Mouse (Mus musculus) CH12.LX (cell line): ENCODE results near the gene Zbtb20. TPM values are rescaled to one million over a fixed set of nuclear protein-coding genes. Genes with fewer than 3 reads are reported as not detected.
A peak's percentile ranks its signal among the peaks of the same experiment; 100 is the strongest.

Experiments
- DNase-seq: peaks from one replicate; pipeline ENCODE4 v3.0.0-alpha.2; 2013; ENCODE audit errors: extremely low read depth
- H3K27ac ChIP-seq: 2 replicates; pipeline ENCODE4 v1.5.1; 2012; ENCODE audit warnings: low read depth, mild to moderate bottlenecking, control low read depth, moderate library complexity; ENCODE audit not compliant: insufficient read depth
- H3K27me3 ChIP-seq: replicated peaks from 2 replicates; pipeline ENCODE3; 2012; ENCODE audit warnings: inconsistent platforms
- H3K36me3 ChIP-seq, 2 experiments: replicated peaks in 1 of 2; 2 replicates each; pipeline versions ENCODE3 to v1.6.1; 2012; ENCODE audit warnings: inconsistent platforms in 1 of 2, low read length in 1 of 2, mild to moderate bottlenecking in 1 of 2, mixed read lengths in 1 of 2, moderate library complexity in 1 of 2; ENCODE audit not compliant: control insufficient read depth in 1 of 2, insufficient read depth in 1 of 2
- H3K4me1 ChIP-seq, 2 experiments: 2 replicates each; pipeline ENCODE4 v1.6.1; 2012; ENCODE audit warnings: inconsistent platforms in 1 of 2, moderate library complexity in 1 of 2; ENCODE audit not compliant: insufficient read depth in 2 of 2, control insufficient read depth in 1 of 2
- H3K4me2 ChIP-seq: 2 replicates; pipeline ENCODE4 v1.6.1; 2012; ENCODE audit warnings: low read depth, mild to moderate bottlenecking, control low read depth; ENCODE audit not compliant: poor library complexity, insufficient read depth, severe bottlenecking
- H3K4me3 ChIP-seq, 3 experiments: fragments of 150-350 bp in 1 of 3; sonication (generic) in 1 of 3; replicated peaks in 1 of 3; 2 replicates each; pipeline versions ENCODE3 to v1.5.1; 2011 to 2012; ENCODE audit warnings: low read depth in 2 of 3, low read length in 2 of 3, mild to moderate bottlenecking in 2 of 3, moderate library complexity in 2 of 3, control low read depth in 1 of 3, improper control_type of control experiment in 1 of 3, inconsistent platforms in 1 of 3, mixed read lengths in 1 of 3; ENCODE audit not compliant: poor library complexity in 1 of 3
- H3K79me2 ChIP-seq: replicated peaks from 2 replicates; pipeline ENCODE4 v1.6.1; 2012; ENCODE audit warnings: mild to moderate bottlenecking, moderate library complexity; ENCODE audit not compliant: control insufficient read depth, poor library complexity, insufficient read depth, severe bottlenecking; ENCODE audit errors: extremely low read depth
- H3K9ac ChIP-seq: 2 replicates; pipeline ENCODE4 v1.6.1; 2012; ENCODE audit warnings: low read depth, mild to moderate bottlenecking, control low read depth, moderate library complexity; ENCODE audit not compliant: insufficient read depth
- H3K9me3 ChIP-seq: replicated peaks from 2 replicates; pipeline ENCODE3; 2012; ENCODE audit warnings: low read length, inconsistent platforms, mixed read lengths
- BHLHE40 ChIP-seq: IDR thresholded peaks from 2 replicates; pipeline ENCODE4 v1.6.1; 2011; ENCODE audit warnings: mild to moderate bottlenecking, low read depth, low read length, improper control_type of control experiment
- CHD2 ChIP-seq: IDR thresholded peaks from 2 replicates; pipeline ENCODE4 v1.6.1; 2011; ENCODE audit warnings: low read length, improper control_type of control experiment
- CTCF ChIP-seq, 2 experiments: IDR thresholded peaks in 1 of 2; conservative IDR thresholded peaks in 1 of 2; 2 replicates each; pipeline ENCODE4 v1.5.1; 2011 to 2012; ENCODE audit warnings: low read depth in 2 of 2, low read length in 2 of 2, improper control_type of control experiment in 1 of 2, inconsistent platforms in 1 of 2, mild to moderate bottlenecking in 1 of 2, moderate library complexity in 1 of 2
- EP300 ChIP-seq: IDR thresholded peaks from 2 replicates; pipeline ENCODE4 v1.6.1; 2011; ENCODE audit warnings: low read length, improper control_type of control experiment
- GABPA ChIP-seq: IDR thresholded peaks from 2 replicates; pipeline ENCODE4 v1.6.1; 2012; ENCODE audit warnings: low read depth, low read length, improper control_type of control experiment, inconsistent platforms; ENCODE audit not compliant: insufficient replicate concordance
- JUND ChIP-seq: conservative IDR thresholded peaks from 2 replicates; pipeline ENCODE4 v1.6.1; 2011; ENCODE audit warnings: low read depth, low read length, improper control_type of control experiment
- KAT2A ChIP-seq: IDR thresholded peaks from 2 replicates; pipeline ENCODE4 v1.6.1; 2012; ENCODE audit warnings: low read length, improper control_type of control experiment, inconsistent platforms; ENCODE audit not compliant: insufficient replicate concordance
- MAX ChIP-seq: IDR thresholded peaks from 2 replicates; pipeline ENCODE4 v1.6.1; 2011; ENCODE audit warnings: low read length, improper control_type of control experiment
- MAZ ChIP-seq: IDR thresholded peaks from 2 replicates; pipeline ENCODE4 v1.6.1; 2012; ENCODE audit warnings: low read depth, mild to moderate bottlenecking, inconsistent platforms, low read length, improper control_type of control experiment, moderate library complexity
- MXI1 ChIP-seq: IDR thresholded peaks from 2 replicates; pipeline ENCODE4 v1.6.1; 2011; ENCODE audit warnings: mild to moderate bottlenecking, low read depth, low read length, improper control_type of control experiment
- PAX5 ChIP-seq: IDR thresholded peaks from 2 replicates; pipeline ENCODE4 v1.6.1; 2012; ENCODE audit warnings: low read length, inconsistent platforms, mixed read lengths
- RAD21 ChIP-seq: IDR thresholded peaks from 2 replicates; pipeline ENCODE4 v1.6.1; 2011; ENCODE audit warnings: low read depth, mild to moderate bottlenecking, low read length, improper control_type of control experiment, moderate library complexity
- SMC3 ChIP-seq: IDR thresholded peaks from 2 replicates; pipeline ENCODE4 v1.6.1; 2011; ENCODE audit warnings: low read depth, low read length, improper control_type of control experiment
- TCF12 ChIP-seq: IDR thresholded peaks from 2 replicates; pipeline ENCODE4 v1.6.1; 2014; ENCODE audit warnings: low read depth, mild to moderate bottlenecking, inconsistent platforms, low read length, improper control_type of control experiment
- USF1 ChIP-seq: IDR thresholded peaks from 2 replicates; pipeline ENCODE4 v1.6.1; 2014; ENCODE audit warnings: low read depth, mild to moderate bottlenecking, inconsistent platforms, low read length, improper control_type of control experiment
- USF2 ChIP-seq: conservative IDR thresholded peaks from 2 replicates; pipeline ENCODE4 v1.6.1; 2011; ENCODE audit warnings: low read depth, low read length, improper control_type of control experiment
- ZNF384 ChIP-seq: IDR thresholded peaks from 2 replicates; pipeline ENCODE4 v1.6.1; 2012; ENCODE audit warnings: low read depth, low read length, improper control_type of control experiment, inconsistent platforms
- dilution Hi-C: fragments of 300-500 bp; cut with MboI; formaldehyde crosslinking; loops from 2 replicates; pipeline ENCODE4 v1.14.3; 2020; ENCODE audit warnings: low sequenced_read_pairs; ENCODE audit not compliant: extremely low pct_unique_long_range_greater_than_20kb, extremely low pct_ligation_motif_present
- in situ Hi-C: fragments of 300-500 bp; cut with MboI; formaldehyde crosslinking; loops from 3 replicates; pipeline ENCODE4 v1.14.3; 2019; ENCODE audit warnings: low sequenced_read_pairs, low pct_ligation_motif_present, low pct_unique_long_range_greater_than_20kb, mixed read lengths
- polyA plus RNA-seq: library from polyadenylated mRNA; unstranded; fragments of >175 nt; gene quantifications from 2 replicates; pipeline ENCODE4 v1.2.1, GENCODE M21; 2012; ENCODE audit warnings: low read depth; ENCODE audit not compliant: insufficient read length
- total RNA-seq, 2 experiments: library from RNA; depleted of rRNA; stranded (reverse); fragments of 300-350 nt in 1 of 2; fragments of >200 nt in 1 of 2; gene quantifications; 2 replicates each; pipeline ENCODE4 v1.2.3; 2012 to 2014

The Zbtb20 gene
- total and polyA plus RNA-seq, 3 experiments, result 24.9 to 58.0 (median 51.6) TPM

GRCm38 (mm10) chr16:43520274-43520673 lies 644.6 kb downstream of the Zbtb20 start:
- dilution Hi-C loops, result no loop called here

GRCm38 (mm10) chr16:43522482-43522881 lies 646.8 kb downstream of the Zbtb20 start:
- Histone ChIP-seq H3K4me2 (no peak overlapping the region), H3K9me3 (no peaks in the 10 kb centered on the region), H3K4me3 (no peak overlapping the region), H3K27me3 (no peaks in the 10 kb centered on the region), H3K9ac (no peak overlapping the region), H3K27ac (no peak overlapping the region), H3K79me2 (peaks cover 86% of the 10 kb centered on the region), H3K36me3 (peaks cover 31 to 75% of the 10 kb centered on the region in 2 experiments), H3K4me1 (peaks cover 33 to 89% of the 10 kb centered on the region in 2 experiments)
- no peak for DNase-seq
- TF ChIP-seq MXI1 (0 out of 2 replicates have a peak, but pooled peaks have one; percentile 9), ZNF384 (peak; percentile 63; the same call in 1 of the 2 replicates), EP300 (no peak), USF1 (no peak), GABPA (no peak)
- in situ Hi-C loops, result no loop called here
- dilution Hi-C loops, result no loop called here

More at GRCm38 (mm10) chr16:43520274-43520673, 644.6 kb downstream of the Zbtb20 start:
- Histone ChIP-seq H3K27ac (peak overlapping the region; percentile 38), H3K9ac (no peak overlapping the region), H3K4me2 (peak overlapping the region; percentile 34), H3K4me1 (peaks cover 34 to 92% of the 10 kb centered on the region in 2 experiments), H3K4me3 (no peak overlapping the region), H3K9me3 (no peaks in the 10 kb centered on the region), H3K27me3 (no peaks in the 10 kb centered on the region), H3K79me2 (peaks cover 89% of the 10 kb centered on the region), H3K36me3 (peaks cover 24 to 69% of the 10 kb centered on the region in 2 experiments)
- no peak for TF ChIP-seq USF1
- TF ChIP-seq KAT2A, result no peak
- no peak for TF ChIP-seq USF2
- TF ChIP-seq EP300, result no peak
- no peak for TF ChIP-seq MAZ
- TF ChIP-seq TCF12, result no peak
- TF ChIP-seq RAD21, result no peak
- TF ChIP-seq PAX5, result no peak
- no peak for TF ChIP-seq CHD2
- TF ChIP-seq JUND, result no peak
- no peak for TF ChIP-seq SMC3
- TF ChIP-seq CTCF (conservative IDR thresholded peaks at IDR 0.05 in 1 of 2, IDR thresholded peaks at IDR 0.05 in 1 of 2; ENCODE audit: low read depth in 2 of 2, low read length in 2 of 2), result no peak
- in situ Hi-C loops, result no loop called here
- DNase-seq, result no peak

GRCm38 (mm10) chr16:43524179-43524578 lies 648.5 kb downstream of the Zbtb20 start:
- Histone ChIP-seq H3K9me3 (no peaks in the 10 kb centered on the region), H3K27ac (peak overlapping the region; percentile 25), H3K4me3 (no peak overlapping the region), H3K27me3 (no peaks in the 10 kb centered on the region), H3K4me2 (peak overlapping the region; percentile 6; the same call in 1 of the 2 replicates), H3K9ac (no peak overlapping the region), H3K79me2 (peaks cover 87% of the 10 kb centered on the region), H3K4me1 (peaks cover 23 to 84% of the 10 kb centered on the region in 2 experiments), H3K36me3 (peaks cover 31 to 74% of the 10 kb centered on the region in 2 experiments)
- in situ Hi-C loops (no loop called here), dilution Hi-C loops (no loop called here)
- TF ChIP-seq MAX (no peak), BHLHE40 (peak; percentile 10; the same call in 1 of the 2 replicates)
- no peak for DNase-seq
